Mouse (Mus musculus) adrenal gland, postnatal 10 days (tissue): ENCODE results near the gene Arf5. TPM values are rescaled to one million over a fixed set of nuclear protein-coding genes. Genes with fewer than 3 reads are reported as not detected.

Source experiments
- DNase-seq: peaks from one replicate; pipeline ENCODE4 v3.0.0; 2021; ENCODE audit warnings: mixed read lengths
- total RNA-seq, 2 experiments: library from RNA; stranded (reverse); gene quantifications; 2 replicates each; pipeline ENCODE4 v1.2.3; 2021

The Arf5 gene
- total RNA-seq, 2 experiments from 2014 or later: 178 to 190 TPM

- no peak for DNase-seq
These were observed 3.9 kb downstream of the Arf5 start, which contains the start of gene Fscn3 for GRCm38 (mm10) chr6:28427096-28427839. TSS of gene Fscn3 (plus strand) at chr6:28427789.

DNA sequence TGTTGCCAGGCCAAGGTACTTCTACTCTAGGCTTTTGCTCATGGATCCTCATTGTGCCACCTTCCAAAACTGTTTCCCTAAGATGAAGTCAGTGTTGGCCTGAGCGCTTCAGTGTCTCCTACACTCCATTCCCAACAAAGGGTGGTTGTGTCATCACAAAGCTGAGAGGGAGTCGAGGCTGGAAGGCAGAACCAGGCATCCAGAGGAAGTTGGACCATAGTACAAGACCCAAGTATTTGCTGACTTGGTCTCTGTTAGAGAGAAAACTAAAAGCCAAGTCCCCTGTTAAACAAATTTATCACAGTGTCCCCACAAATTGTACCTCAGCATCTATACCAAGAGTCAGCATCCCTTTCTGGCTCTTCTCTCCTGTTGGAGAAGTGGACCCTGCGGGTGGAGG is 4.9 kb downstream of the Arf5 start, which contains the start of gene Gcc1:
Gene Gcc1, minus strand, starts transcription at position 101 of the 400 bp plus-strand sequence.
- no peak for DNase-seq

- no peak for DNase-seq
These were observed 6.5 kb downstream of the Arf5 start for GRCm38 (mm10) chr6:28429870-28430269.

- DNase-seq: no peak
These were observed 7.6 kb downstream of the Arf5 start for GRCm38 (mm10) chr6:28430795-28431537.

DNA sequence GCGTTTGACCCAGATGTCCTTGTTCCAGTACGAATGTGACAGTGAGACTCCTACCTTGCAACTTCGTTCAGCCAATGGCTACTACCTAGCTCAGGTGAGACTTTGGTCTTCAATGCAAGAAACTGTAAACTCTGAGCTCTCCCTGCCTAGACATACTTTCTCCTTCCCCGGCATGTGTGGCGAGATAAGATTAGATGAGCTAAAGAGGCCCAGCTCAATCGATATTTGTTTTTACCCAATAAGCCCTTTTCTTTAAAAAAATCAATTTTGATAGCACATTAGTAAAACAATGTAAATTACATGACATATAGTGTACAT is 8.1 kb downstream of the Arf5 start:
- no peak for DNase-seq

DNA sequence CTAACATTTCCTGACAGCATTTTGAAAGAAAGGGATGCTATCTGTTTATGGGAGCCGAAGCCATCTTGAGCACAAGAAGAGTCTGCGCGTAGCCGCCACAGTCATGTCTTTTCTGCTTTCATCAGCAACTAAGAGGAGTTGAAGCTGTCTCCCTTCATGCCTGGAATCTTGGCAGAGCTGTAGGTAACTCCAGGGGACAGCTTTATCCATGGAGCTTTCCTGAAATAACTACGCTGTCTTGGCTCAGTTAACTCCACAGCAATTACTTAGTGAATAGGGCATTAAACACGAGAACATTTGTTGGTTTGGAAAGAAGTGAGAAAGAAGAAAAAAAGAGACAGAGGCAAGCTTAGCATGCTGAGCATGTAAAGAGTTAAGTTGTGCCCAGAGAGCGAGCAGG is 24.6 kb downstream of the Arf5 start:
- DNase-seq: no peak

DNA sequence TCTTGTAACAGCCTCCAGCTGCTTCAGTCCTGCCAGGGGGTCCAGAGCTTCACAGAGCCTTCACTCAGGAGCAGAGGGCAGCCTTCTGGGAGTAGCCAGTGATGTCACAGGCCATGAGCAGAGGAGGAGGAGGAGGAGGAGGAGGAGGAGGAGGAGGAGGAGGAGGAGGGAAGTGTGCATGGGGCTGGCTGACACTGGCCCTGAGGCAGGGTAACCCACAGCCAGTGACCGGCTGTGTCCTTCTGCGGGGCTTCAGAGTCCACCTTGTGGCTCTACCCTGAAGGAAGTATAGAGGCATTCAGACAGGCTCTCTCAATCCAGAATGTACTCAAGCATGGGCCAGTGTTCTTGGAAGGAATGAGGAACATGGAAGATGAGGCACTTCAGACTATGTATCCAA is 25.9 kb downstream of the Arf5 start, which contains the start of gene Pax4:
Gene Pax4, minus strand, starts transcription at position 101 of the 400 bp plus-strand sequence.
- DNase-seq: no peak

GRCm38 (mm10) chr6:28450481-28450880 is 27.1 kb downstream of the Arf5 start:
- no peak for DNase-seq

GRCm38 (mm10) chr6:28450977-28451376 is 27.6 kb downstream of the Arf5 start:
- no peak for DNase-seq

DNA sequence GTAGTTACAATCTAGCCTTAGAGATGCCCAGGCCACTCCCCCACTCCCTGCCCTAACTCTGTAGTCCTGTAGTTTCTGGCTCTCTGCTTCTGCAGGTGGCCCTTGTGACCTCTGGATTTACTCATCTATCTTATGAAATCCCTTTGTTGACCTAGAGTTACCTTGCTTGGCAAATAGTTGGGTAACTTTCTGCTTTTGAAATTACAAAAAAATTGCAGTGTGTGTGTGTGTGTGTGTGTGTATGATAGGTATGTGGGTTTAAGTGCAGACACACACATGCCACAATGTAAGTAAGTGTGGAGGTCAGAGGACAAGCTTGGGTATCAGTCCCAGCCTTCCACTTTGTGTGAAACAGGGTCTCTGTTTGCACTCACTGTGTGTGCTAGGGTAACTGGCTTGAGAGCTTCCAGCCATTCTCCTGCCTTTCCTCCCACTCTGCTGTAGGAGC is 35.9 kb downstream of the Arf5 start:
- no peak for DNase-seq

DNA sequence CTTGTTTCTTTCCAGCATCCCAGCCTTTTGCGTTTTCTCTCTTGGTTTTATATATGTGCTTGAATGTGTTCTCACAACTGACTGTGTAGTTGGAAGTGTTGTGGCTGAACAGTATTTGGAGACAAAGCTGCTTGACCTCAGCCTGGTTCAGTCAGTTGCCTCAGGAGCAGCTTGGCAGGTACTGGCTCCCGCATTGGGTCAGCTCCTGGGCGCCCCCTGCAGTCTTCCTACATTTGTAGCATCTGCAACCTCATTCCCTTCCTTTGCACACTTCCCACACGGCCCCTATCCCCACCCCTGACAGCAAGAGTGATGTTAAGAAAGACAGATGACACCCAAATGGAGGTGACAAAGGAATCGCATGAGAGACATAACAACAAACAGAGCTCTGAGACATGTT is 37.2 kb downstream of the Arf5 start:
- peak; percentile 87 for DNase-seq

- no peak for DNase-seq
These were observed 41.3 kb downstream of the Arf5 start for GRCm38 (mm10) chr6:28464630-28465029.

DNA sequence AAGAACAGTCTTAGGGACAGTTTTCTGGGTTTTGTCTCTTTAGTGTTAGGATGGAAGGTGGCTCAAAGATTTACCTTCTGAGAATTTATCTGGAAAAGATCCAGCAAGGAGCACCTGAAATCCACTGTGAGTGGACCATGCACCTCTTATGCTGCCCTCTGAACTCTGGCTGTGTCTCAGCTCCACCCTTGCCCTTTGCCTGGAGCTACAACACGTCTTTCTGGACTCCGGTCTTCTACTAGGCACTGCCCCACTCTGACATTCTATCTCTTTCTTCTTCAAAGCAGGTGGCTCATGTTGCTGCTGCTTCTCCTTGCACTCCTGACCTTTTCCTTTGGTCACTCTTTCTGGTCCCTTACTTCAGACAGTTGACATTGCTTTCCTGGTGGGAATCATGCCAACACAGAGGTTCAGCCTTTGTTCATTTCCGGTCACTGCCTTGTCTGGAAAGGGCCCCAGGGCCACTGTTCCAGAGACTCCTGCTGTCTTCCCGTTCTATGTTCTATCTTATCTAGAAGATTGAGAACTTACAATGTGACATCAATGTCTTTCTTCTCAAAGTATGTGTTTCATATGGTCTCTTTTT is 46.8 kb downstream of the Arf5 start:
- DNase-seq: no peak

DNA sequence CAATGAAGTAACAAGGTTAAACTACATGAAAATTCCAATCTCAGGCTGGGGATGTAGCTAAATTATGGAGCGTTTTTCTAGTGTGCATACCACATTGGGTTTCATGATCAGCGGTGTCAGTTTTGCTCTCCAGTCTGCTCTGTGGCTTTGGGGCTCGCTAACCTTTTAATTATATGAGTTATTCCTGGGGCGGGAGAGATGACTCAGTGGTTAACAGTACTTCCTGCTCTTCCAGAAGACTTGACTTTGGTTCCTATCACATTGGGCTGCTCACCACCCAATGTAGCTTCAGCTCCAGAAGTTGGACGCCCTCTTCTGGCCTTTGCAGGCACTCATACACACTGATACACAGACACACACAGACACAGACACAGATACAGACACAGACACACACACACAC is 47.3 kb downstream of the Arf5 start:
- DNase-seq: no peak

DNA sequence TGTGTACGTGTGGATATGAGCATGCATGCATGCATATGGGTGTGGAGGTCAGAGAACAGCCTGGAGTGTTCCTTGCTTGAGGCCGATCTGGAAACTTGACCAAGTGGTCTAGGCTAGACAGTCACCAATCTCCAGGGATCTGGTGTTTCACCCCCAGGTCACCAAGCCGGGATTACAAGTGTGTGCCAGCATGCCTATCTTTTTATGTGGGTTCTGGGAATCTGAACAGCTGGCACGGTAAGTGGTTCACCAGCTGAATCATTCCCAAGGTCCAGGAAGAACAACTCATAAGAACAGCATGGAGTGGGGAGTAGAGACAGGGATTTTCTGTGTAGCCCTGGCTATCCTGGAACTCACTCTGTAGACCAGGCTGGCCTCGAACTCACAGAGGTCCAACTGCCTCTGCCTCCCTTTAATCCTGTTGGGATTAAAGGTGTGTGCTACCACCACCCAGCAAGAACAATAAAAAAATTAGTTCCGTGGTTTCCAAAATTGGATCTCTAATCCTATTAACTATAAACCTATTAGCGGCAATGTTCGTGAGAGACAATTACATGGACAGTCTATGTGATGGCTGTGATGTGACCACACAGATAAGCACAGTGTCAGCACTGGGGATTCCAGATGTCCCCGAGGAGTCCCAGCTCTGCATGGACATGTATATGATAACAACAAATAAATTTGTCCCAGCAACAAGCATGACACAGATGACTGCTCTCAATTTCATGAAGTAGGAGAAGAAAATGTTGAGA is 48.1 kb downstream of the Arf5 start:
- no peak for DNase-seq

- DNase-seq: no peak
These were observed 50.9 kb downstream of the Arf5 start for GRCm38 (mm10) chr6:28474211-28474610.

DNA sequence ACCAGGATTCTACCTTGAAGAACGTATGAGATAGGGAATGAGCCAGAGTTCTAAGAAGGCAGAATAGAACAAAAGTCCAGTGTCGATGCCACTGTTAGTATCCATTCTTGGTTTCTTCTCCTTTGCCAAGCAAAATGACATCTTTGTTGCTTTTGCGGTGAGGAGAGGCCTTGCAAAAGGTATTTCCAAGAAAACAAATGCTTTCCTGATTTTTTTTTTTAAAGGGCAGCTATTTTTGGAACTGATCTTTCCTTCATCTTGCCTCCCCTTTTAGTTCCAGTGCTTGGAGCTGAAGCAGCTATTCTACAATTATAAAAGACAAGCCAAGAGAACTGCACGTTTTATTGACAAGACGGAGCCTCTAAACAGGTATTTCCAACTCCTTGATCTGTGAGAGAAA is 51.5 kb downstream of the Arf5 start, which contains the start of gene Snd1:
Gene Snd1, plus strand, starts transcription at position 301 of the 400 bp plus-strand sequence.
- no peak for DNase-seq

Other genes starting within 250 kb of the Arf5 start
- 10 to 100 TPM; 18.4 to 20.1 TPM for gene Zfp800, start 25.6 kb upstream of the Arf5 start, total RNA-seq
- under 1 TPM in 1 of 2 experiments, not detected in 1; 0.27 TPM for gene Fscn3, start 4.2 kb downstream of the Arf5 start, total RNA-seq
- 10 to 100 TPM; 12.2 to 12.7 TPM for gene Gcc1, start 4.8 kb downstream of the Arf5 start, total RNA-seq
- not detected for gene Pax4, start 25.8 kb downstream of the Arf5 start, total RNA-seq
- gene Snd1, start 51.6 kb downstream of the Arf5 start, total RNA-seq: 100 to 1,000 TPM; 114 to 117 TPM